Mouse (Mus musculus) midbrain, embryonic 14.5 days (tissue): ENCODE data around the gene Efhc1. TPM values are rescaled to one million over a fixed set of nuclear protein-coding genes. Genes with fewer than 3 reads are reported as not detected.
"Not testable (repeated sequence)": the region's sequence is repeated elsewhere in the genome, so short reads cannot be mapped to it uniquely, and the experiment has no call there.

Experiments used
- ATAC-seq: fragments of 200-750 bp; cut with Nextera tagmentation; 2 replicates; pipeline ENCODE4 v1.8.0; 2017; ENCODE audit warnings: moderate number of reproducible peaks, moderate library complexity; ENCODE audit not compliant: low FRiP score, low TSS enrichment
- DNase-seq: peaks from one replicate; pipeline ENCODE4 v3.0.0-alpha.2; 2015
- H3K27ac ChIP-seq: fragments of 300-500 bp; sonication (generic); replicated peaks from 2 replicates; pipeline ENCODE4 v1.5.1; 2014; ENCODE audit warnings: mild to moderate bottlenecking, low read depth, low read length, moderate library complexity
- H3K27me3 ChIP-seq: fragments of 300-500 bp; sonication (generic); 2 replicates; pipeline ENCODE4 v1.6.1; 2014; ENCODE audit warnings: low read length, control low read depth, mixed read lengths; ENCODE audit not compliant: control insufficient read depth, insufficient read depth
- H3K36me3 ChIP-seq: fragments of 300-500 bp; sonication (generic); 2 replicates; pipeline ENCODE4 v1.6.1; 2014; ENCODE audit warnings: low read length, control low read depth; ENCODE audit not compliant: control insufficient read depth, insufficient read depth
- H3K4me1 ChIP-seq: fragments of 300-500 bp; sonication (generic); 2 replicates; pipeline ENCODE4 v1.6.1; 2014; ENCODE audit warnings: mild to moderate bottlenecking, antibody characterized with exemption, low read length, control low read depth; ENCODE audit not compliant: control insufficient read depth, insufficient read depth
- H3K4me2 ChIP-seq: fragments of 300-500 bp; sonication (generic); 2 replicates; pipeline ENCODE4 v1.6.1; 2014; ENCODE audit warnings: mild to moderate bottlenecking, low read length, moderate library complexity
- H3K4me3 ChIP-seq: fragments of 300-500 bp; sonication (generic); replicated peaks from 2 replicates; pipeline ENCODE4 v1.5.1; 2014; ENCODE audit warnings: low read depth, low read length
- H3K9ac ChIP-seq: fragments of 300-500 bp; sonication (generic); replicated peaks from 2 replicates; pipeline ENCODE4 v1.6.1; 2014; ENCODE audit warnings: mild to moderate bottlenecking, low read length, moderate library complexity
- H3K9me3 ChIP-seq: fragments of 300-500 bp; sonication (generic); 2 replicates; pipeline ENCODE4 v1.6.1; 2016; ENCODE audit warnings: low read length, control low read depth, mixed read lengths; ENCODE audit not compliant: control insufficient read depth
- WGBS: fragments of 180-500 bp; shearing (Covaris S2); extraction: QIAGEN DNeasy Blood & Tissue Kit; methylation state at CpG from one replicate; pipeline ENCODE4 v1.1.7; 2014; 5-methylcytosine and 5-hydroxymethylcytosine counted together
- polyA plus RNA-seq: library from polyadenylated mRNA; unstranded; fragments of >200 nt; fragmentation: Nextera tagmentation; extraction: Ambion mirVana; gene quantifications from 2 replicates; pipeline ENCODE4 v1.2.1, GENCODE M21; 2014

Efhc1 gene
- polyA plus RNA-seq, 1 experiment from 2014 or later = 2.1 TPM

- Histone ChIP-seq H3K27me3 (no peaks in the 10 kb centered on the region), H3K4me3 (no peak overlapping the region), H3K36me3 (no peaks in the 10 kb centered on the region), H3K4me1 (no peaks in the 10 kb centered on the region), H3K9ac (no peak overlapping the region), H3K9me3 (no peaks in the 10 kb centered on the region), H3K27ac (no peak overlapping the region), H3K4me2 (no peak overlapping the region)
- 94% methylated on average over 6 of the region's 6 CpGs for WGBS
- DNase-seq (no peak), ATAC-seq (no peak)
Observed at GRCm38 (mm10) chr1:20917496-20918050, 33.9 kb upstream of the Efhc1 start.

DNA sequence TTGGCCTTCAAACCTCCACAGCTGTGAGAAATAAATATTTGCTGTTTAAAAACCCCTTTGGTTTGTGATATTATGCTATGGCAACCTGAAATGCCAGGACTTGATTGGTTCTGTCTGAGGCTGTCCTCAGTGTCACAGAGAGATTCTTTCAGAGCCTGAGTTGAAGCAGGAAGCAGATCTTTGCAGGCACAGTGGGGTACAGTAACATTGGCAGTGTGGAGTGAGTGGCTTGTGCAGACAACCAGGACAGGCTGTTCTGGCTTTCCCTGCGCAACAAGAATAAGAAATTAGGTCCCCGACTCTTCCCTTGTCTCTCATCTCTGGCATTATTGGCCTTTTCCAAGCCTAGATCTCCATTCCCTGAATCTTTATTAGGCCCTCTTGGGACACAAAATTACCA lies 31.7 kb upstream of the Efhc1 start:
- no peak overlapping the region for H3K9ac ChIP-seq
- no peaks in the 10 kb centered on the region for H3K36me3 ChIP-seq
- no peak overlapping the region for H3K27ac ChIP-seq
- H3K9me3 ChIP-seq = no peaks in the 10 kb centered on the region
- H3K4me1 ChIP-seq = 0 out of 2 replicates have a peak, but pooled peaks cover 3% of the 10 kb centered on the region
- ATAC-seq = no peak
- 82% methylated on average over 2 of the region's 2 CpGs for WGBS
- no peaks in the 10 kb centered on the region for H3K27me3 ChIP-seq
- no peak for DNase-seq
- H3K4me2 ChIP-seq = no peak overlapping the region
- H3K4me3 ChIP-seq = no peak overlapping the region

- H3K4me2 ChIP-seq = no peak overlapping the region
Observed at GRCm38 (mm10) chr1:20921081-20921528, 30.3 kb upstream of the Efhc1 start.

GRCm38 (mm10) chr1:20922612-20923399 lies 28.6 kb upstream of the Efhc1 start:
- no peak for ATAC-seq
- 0 out of 2 replicates have a peak overlapping the region, but pooled peaks have one; percentile 41 for H3K27ac ChIP-seq
- 69% methylated on average over 11 of the region's 11 CpGs for WGBS
- H3K4me2 ChIP-seq = no peak overlapping the region
- DNase-seq = no peak
- H3K9me3 ChIP-seq = no peaks in the 10 kb centered on the region
- no peak overlapping the region for H3K4me3 ChIP-seq
- no peaks in the 10 kb centered on the region for H3K27me3 ChIP-seq
- H3K36me3 ChIP-seq = no peaks in the 10 kb centered on the region
- no peak overlapping the region for H3K9ac ChIP-seq
- 0 out of 2 replicates have a peak, but pooled peaks cover 3% of the 10 kb centered on the region for H3K4me1 ChIP-seq

More at GRCm38 (mm10) chr1:20921081-20921528, 30.3 kb upstream of the Efhc1 start:
- no peak overlapping the region for H3K9ac ChIP-seq
- no peaks in the 10 kb centered on the region for H3K9me3 ChIP-seq
- ATAC-seq (no peak), DNase-seq (no peak)
- H3K27ac ChIP-seq = peak overlapping the region; percentile 2; the same call in 1 of the 2 replicates
- 77% methylated on average over 10 of the region's 10 CpGs for WGBS
- H3K4me1 ChIP-seq = 0 out of 2 replicates have a peak, but pooled peaks cover 3% of the 10 kb centered on the region
- no peaks in the 10 kb centered on the region for H3K27me3 ChIP-seq
- H3K36me3 ChIP-seq = no peaks in the 10 kb centered on the region
- H3K4me3 ChIP-seq = no peak overlapping the region

DNA sequence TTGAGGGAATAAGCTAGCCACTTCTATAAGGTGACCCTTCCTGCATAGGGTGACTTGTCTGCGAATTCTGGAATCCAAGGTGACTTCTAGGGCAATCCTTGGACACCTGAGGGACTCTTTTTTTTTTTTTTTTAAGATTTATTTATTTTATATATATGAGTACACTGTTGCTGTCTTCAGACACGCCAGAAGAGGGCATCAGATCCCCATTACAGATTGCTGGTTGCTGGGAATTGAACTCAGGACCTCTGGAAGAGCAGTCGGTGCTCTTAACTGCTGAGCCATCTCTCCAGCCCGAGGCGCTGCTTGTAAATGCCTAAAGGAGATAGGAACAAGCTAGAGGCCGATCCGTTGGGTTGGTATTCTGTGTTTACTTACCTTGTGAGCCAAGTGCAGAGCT lies 26.1 kb upstream of the Efhc1 start:
- ATAC-seq, DNase-seq, H3K4me3 ChIP-seq, H3K4me1 ChIP-seq, H3K9ac ChIP-seq, H3K9me3 ChIP-seq, H3K27ac ChIP-seq, H3K36me3 ChIP-seq, H3K27me3 ChIP-seq, H3K4me2 ChIP-seq: not testable (repeated sequence)
- WGBS = 86% methylated on average over 7 of the region's 7 CpGs

DNA sequence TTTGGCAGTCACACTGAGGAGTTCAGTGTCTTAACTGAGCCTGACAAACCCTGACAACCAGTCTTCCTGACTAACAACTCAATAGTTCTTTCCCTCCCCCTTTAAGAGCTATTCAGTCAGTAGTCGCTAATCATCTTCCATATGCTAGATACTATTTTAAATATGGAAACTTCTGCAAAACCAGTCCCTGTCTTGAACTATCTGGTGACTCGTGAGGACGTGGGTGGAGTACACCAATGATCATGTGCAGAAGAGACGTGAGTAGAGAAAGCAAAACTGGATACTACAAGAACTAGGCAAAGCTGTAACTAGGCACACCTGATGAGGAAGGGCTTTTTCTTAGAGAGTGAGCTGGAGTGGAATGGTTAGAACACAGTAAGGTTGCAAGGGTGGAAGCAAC lies 25.5 kb upstream of the Efhc1 start:
- H3K27ac ChIP-seq = no peak overlapping the region
- H3K27me3 ChIP-seq = no peaks in the 10 kb centered on the region
- H3K4me1 ChIP-seq = 0 out of 2 replicates have a peak, but pooled peaks cover 3% of the 10 kb centered on the region
- H3K4me2 ChIP-seq = no peak overlapping the region
- H3K9me3 ChIP-seq = no peaks in the 10 kb centered on the region
- DNase-seq (no peak), ATAC-seq (no peak)
- no peak overlapping the region for H3K9ac ChIP-seq
- 97% methylated on average over 4 of the region's 4 CpGs for WGBS
- no peak overlapping the region for H3K4me3 ChIP-seq
- H3K36me3 ChIP-seq = no peaks in the 10 kb centered on the region

- no peak overlapping the region for H3K4me3 ChIP-seq
- H3K36me3 ChIP-seq = no peaks in the 10 kb centered on the region
- no peaks in the 10 kb centered on the region for H3K27me3 ChIP-seq
- no peak overlapping the region for H3K27ac ChIP-seq
- WGBS = 89% methylated on average over 4 of the region's 4 CpGs
- H3K9ac ChIP-seq = no peak overlapping the region
- H3K4me2 ChIP-seq = no peak overlapping the region
- no peak for DNase-seq
- no peak for ATAC-seq
- no peaks in the 10 kb centered on the region for H3K9me3 ChIP-seq
- H3K4me1 ChIP-seq = 0 out of 2 replicates have a peak, but pooled peaks cover 3% of the 10 kb centered on the region
Observed at GRCm38 (mm10) chr1:20926376-20926775, 25.1 kb upstream of the Efhc1 start.

GRCm38 (mm10) chr1:20928487-20928886 lies 22.9 kb upstream of the Efhc1 start:
- Histone ChIP-seq H3K36me3 (no peaks in the 10 kb centered on the region), H3K4me2 (no peak overlapping the region), H3K27me3 (no peaks in the 10 kb centered on the region), H3K4me3 (no peak overlapping the region), H3K9ac (no peak overlapping the region), H3K4me1 (no peaks in the 10 kb centered on the region), H3K9me3 (no peaks in the 10 kb centered on the region), H3K27ac (no peak overlapping the region)
- ATAC-seq = no peak
- WGBS = 89% methylated on average over 4 of the region's 4 CpGs
- no peak for DNase-seq
